Mouse (Mus musculus): ENCODE results near the gene Spata2.

DNA sequence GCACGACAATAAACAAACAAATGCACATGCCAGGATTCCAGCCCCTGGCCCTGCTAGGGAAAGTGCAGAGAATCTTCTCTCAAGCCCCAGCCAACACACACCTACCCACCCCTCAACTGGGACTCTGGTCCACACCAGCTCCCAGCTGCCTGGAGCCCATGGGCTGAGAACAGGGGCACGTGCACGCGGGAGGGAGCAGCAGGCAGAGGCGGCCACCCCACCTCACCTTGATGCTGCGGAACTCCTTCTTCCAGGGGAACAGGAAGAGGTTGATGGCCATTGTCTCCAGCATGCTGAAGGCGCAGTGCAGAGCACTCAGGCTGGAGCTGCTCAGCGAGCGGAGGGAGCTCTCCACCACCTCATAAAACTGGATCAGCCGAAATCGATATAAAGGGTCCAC, 7.8 kb downstream of the Spata2 start:
- peak; percentile 12 for TF ChIP-seq POLR2A (IDR thresholded peaks at IDR 0.05; ENCODE audit: insufficient read length, low read depth)
- TF ChIP-seq MAX (IDR thresholded peaks at IDR 0.05; ENCODE audit: low read depth) = no peak
- TF ChIP-seq POLR2AphosphoS2 (IDR thresholded peaks at IDR 0.05; ENCODE audit: insufficient read length, low read depth) = no peak
- no peak for TF ChIP-seq TCF3 (IDR thresholded peaks at IDR 0.05; ENCODE audit: insufficient read length, low read depth)
- TF ChIP-seq MYOD1 (IDR thresholded peaks at IDR 0.05; ENCODE audit: control insufficient read depth in 1 of 3, insufficient read length in 2 of 3, low read depth in 2 of 3) = no peak
- no peak for TF ChIP-seq E2F4 (IDR thresholded peaks at IDR 0.05; ENCODE audit: insufficient read depth)
- TF ChIP-seq REST (IDR thresholded peaks at IDR 0.05; ENCODE audit: insufficient read depth, insufficient read length) = no peak
- no peak for TF ChIP-seq USF1 (IDR thresholded peaks at IDR 0.05; ENCODE audit: low read depth)
- no peak for TF ChIP-seq CEBPB (IDR thresholded peaks at IDR 0.05; ENCODE audit: insufficient read depth, poor library complexity, severe bottlenecking)
- TF ChIP-seq TCF12 (IDR thresholded peaks at IDR 0.05; ENCODE audit: insufficient read depth, poor library complexity, severe bottlenecking) = no peak
- TF ChIP-seq SRF (IDR thresholded peaks at IDR 0.05; ENCODE audit: control insufficient read depth, insufficient read length, low read depth) = no peak
- no peak for TF ChIP-seq MYOG (IDR thresholded peaks at IDR 0.05; ENCODE audit: control insufficient read depth in 1 of 3, insufficient read depth in 1 of 3, insufficient read length in 2 of 3, low read depth in 2 of 3)
